Mouse (Mus musculus): ENCODE results near the gene Cdkn1a. TPM values are rescaled to one million over a fixed set of nuclear protein-coding genes. Genes with fewer than 3 reads are reported as not detected.
"Not testable (repeated sequence)": the region's sequence is repeated elsewhere in the genome, so short reads cannot be mapped to it uniquely, and the experiment has no call there.

Gene Cdkn1a
- 37.4 and 45.6 TPM in 2 replicates for polyA plus RNA-seq (2014; fragmentation: Nextera tagmentation; extraction: Ambion mirVana)

DNA sequence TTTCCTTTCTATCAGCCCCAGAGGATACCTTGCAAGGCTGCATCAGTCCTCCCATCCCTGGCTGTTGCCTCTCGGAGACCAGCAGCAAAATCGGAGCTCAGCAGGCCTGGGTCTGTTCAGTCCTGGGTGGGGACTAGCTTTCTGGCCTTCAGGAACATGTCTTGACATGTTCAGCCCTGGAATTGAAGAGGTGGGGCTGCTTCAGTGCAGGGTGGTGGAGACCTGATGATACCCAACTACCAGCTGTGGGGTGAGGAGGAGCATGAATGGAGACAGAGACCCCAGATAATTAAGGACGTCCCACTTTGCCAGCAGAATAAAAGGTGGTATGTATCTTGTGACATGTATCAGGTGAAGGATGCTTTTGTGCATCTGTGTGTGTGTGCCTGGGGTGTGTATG lies at the start of gene Cdkn1a:
Cdkn1a (plus strand) TSS at position 201 of the 400 bp plus-strand sequence.
- no peak within 1 kb of the TSS for H3K9ac ChIP-seq (ENCODE audit: low read depth, low read length)
- peaks cover 13% of the 10 kb centered on the region; the same call in 1 of the 2 replicates for H3K4me1 ChIP-seq (ENCODE audit: control insufficient read depth, insufficient read depth, low read length)
- H3K27ac ChIP-seq (ENCODE audit: low read depth, low read length), result no peak within 1 kb of the TSS
- ATAC-seq (ENCODE audit: low FRiP score, low TSS enrichment), result no peak
- H3K36me3 ChIP-seq (ENCODE audit: control insufficient read depth, insufficient read depth, low read length), result no peaks in the 10 kb centered on the region
- 77% methylated on average over 3 of the region's 3 CpGs for WGBS
- H3K9me3 ChIP-seq (ENCODE audit: control insufficient read depth, low read length), result no peaks in the 10 kb centered on the region
- H3K4me3 ChIP-seq (ENCODE audit: low read length), result no peak within 1 kb of the TSS
- H3K27me3 ChIP-seq (ENCODE audit: control insufficient read depth, insufficient read depth, low read length), result peaks cover 7% of the 10 kb centered on the region; the same call in 1 of the 2 replicates
- no peak within 1 kb of the TSS for H3K4me2 ChIP-seq (replicated peaks; ENCODE audit: low read depth, low read length)

DNA sequence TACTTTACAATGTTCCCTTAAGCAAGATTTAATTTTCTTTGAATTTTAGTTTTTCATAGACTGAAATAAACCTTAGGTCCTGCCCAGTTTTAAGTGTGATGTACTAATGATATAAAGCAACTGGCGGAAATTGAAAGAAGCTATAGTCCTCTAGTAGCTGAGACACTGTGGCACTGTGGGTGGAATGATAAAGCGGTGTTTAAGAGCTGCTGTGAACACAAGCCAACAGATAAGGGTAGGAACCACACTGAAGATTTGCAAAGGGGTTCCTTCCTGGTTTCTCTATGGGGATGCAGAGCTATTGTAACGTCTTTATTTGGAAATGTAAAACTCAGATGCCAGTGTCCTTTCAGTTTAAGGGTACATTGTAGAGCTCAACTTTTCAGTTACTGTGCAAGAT lies 49.1 kb upstream of the Cdkn1a start:
- peaks cover 93% of the 10 kb centered on the region for H3K36me3 ChIP-seq (ENCODE audit: control insufficient read depth, insufficient read depth, low read length)
- H3K27me3 ChIP-seq (ENCODE audit: control insufficient read depth, insufficient read depth, low read length); H3K9ac ChIP-seq (ENCODE audit: low read depth, low read length); H3K4me1 ChIP-seq (ENCODE audit: control insufficient read depth, insufficient read depth, low read length); H3K4me3 ChIP-seq (ENCODE audit: low read length); H3K27ac ChIP-seq (ENCODE audit: low read depth, low read length); H3K4me2 ChIP-seq (replicated peaks; ENCODE audit: low read depth, low read length); ATAC-seq (ENCODE audit: low FRiP score, low TSS enrichment); H3K9me3 ChIP-seq (ENCODE audit: control insufficient read depth, low read length): not testable (repeated sequence)
- 94% methylated on average over 3 of the region's 3 CpGs for WGBS

DNA sequence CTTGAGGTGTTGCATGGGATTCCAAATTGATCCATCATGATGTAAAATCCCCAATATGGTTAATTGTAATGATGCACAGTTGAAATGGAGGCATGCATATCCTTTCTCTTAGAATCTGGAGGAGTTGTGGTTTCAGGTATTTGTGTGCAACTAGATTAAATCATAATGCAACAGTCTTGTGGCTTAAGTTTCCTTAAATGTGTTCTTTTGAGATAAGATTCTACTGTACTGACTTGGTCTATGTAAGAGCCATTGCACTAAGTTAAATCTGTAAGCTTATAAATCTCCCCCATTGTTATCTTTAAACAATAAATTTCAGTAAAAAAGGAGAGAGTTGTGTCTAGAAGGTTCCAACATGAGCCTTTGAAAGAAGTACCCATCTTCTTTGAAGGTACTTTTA lies 48.2 kb upstream of the Cdkn1a start:
- no peak overlapping the region for H3K27ac ChIP-seq (ENCODE audit: low read depth, low read length)
- H3K36me3 ChIP-seq (ENCODE audit: control insufficient read depth, insufficient read depth, low read length), result peaks cover 88% of the 10 kb centered on the region
- H3K4me2 ChIP-seq (replicated peaks; ENCODE audit: low read depth, low read length), result no peak overlapping the region
- H3K9ac ChIP-seq (ENCODE audit: low read depth, low read length), result no peak overlapping the region
- no peaks in the 10 kb centered on the region for H3K9me3 ChIP-seq (ENCODE audit: control insufficient read depth, low read length)
- no peak overlapping the region for H3K4me3 ChIP-seq (ENCODE audit: low read length)
- H3K4me1 ChIP-seq (ENCODE audit: control insufficient read depth, insufficient read depth, low read length), result no peaks in the 10 kb centered on the region
- H3K27me3 ChIP-seq (ENCODE audit: control insufficient read depth, insufficient read depth, low read length), result no peaks in the 10 kb centered on the region
- ATAC-seq (ENCODE audit: low FRiP score, low TSS enrichment), result no peak

DNA sequence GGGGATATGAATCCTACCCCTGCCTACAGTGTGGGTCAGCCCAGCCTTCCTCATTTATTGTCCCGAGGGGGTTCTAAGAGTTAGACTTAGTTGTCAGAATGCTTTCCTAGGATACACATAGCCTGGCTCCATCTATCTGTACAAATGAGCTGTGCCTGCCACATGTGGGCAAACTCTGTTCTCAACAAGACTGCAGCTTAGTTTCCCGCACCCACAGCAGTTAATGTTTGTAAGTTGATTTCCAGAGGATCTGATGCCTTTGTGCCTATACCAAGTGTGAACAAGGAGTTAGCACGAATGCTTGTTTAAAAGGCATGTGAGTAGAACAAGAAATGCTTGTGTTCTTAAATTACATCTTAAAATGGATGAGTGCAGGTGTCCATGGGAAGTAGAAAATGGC lies 47.2 kb upstream of the Cdkn1a start:
- H3K27ac ChIP-seq (ENCODE audit: low read depth, low read length), result no peak overlapping the region

DNA sequence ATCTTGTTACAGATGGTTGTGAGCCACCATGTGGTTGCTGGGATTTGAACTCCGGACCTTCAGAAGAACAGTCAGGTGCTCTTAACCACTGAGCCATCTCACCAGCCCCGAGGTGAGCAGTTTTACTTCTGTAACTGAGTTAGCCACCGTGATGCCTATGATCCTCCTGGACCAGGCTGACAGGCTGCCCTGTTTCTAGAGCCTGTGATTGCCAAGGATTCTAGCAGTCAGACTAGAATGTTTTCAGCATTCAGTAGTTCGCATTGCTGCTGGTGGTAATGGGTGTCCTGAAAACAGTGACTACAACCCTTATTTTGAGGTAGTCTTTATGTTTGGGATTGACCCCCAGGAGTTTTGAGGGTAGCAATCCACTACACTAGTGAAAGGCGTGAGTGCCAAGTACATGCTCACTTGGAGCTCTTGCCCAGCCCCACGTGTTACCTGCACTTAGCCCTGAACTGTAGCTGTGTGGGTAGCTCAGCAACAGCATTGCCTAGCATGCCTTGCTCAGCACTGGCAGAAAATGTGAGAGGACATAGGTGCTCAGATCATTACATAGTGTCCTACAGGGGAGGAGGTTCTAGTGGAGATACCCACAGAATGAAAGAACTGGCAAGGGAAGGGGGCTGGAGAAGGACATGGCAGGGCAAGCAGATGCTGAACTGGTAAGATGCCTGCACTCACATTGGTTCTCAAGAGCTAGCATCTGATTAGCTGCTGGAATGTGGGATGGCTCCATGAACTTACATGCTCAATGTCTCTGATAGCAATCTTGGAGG lies 46.4 kb upstream of the Cdkn1a start:
- H3K9ac ChIP-seq (ENCODE audit: low read depth, low read length), result no peak overlapping the region
- no peak for ATAC-seq (ENCODE audit: low FRiP score, low TSS enrichment)
- H3K27ac ChIP-seq (ENCODE audit: low read depth, low read length), result no peak overlapping the region
- no peak overlapping the region for H3K4me3 ChIP-seq (ENCODE audit: low read length)
- H3K27me3 ChIP-seq (ENCODE audit: control insufficient read depth, insufficient read depth, low read length), result no peaks in the 10 kb centered on the region
- WGBS, result 87% methylated on average over 6 of the region's 6 CpGs
- H3K9me3 ChIP-seq (ENCODE audit: control insufficient read depth, low read length), result no peaks in the 10 kb centered on the region
- H3K4me2 ChIP-seq (replicated peaks; ENCODE audit: low read depth, low read length), result no peak overlapping the region
- no peaks in the 10 kb centered on the region for H3K4me1 ChIP-seq (ENCODE audit: control insufficient read depth, insufficient read depth, low read length)
- peaks cover 73% of the 10 kb centered on the region for H3K36me3 ChIP-seq (ENCODE audit: control insufficient read depth, insufficient read depth, low read length)

More for the DNA sequence above, 47.2 kb upstream of the Cdkn1a start:
- Histone ChIP-seq H3K4me2 (replicated peaks; ENCODE audit: low read depth, low read length) (no peak overlapping the region), H3K27me3 (ENCODE audit: control insufficient read depth, insufficient read depth, low read length) (no peaks in the 10 kb centered on the region), H3K9ac (ENCODE audit: low read depth, low read length) (no peak overlapping the region), H3K4me1 (ENCODE audit: control insufficient read depth, insufficient read depth, low read length) (no peaks in the 10 kb centered on the region), H3K9me3 (ENCODE audit: control insufficient read depth, low read length) (no peaks in the 10 kb centered on the region), H3K36me3 (ENCODE audit: control insufficient read depth, insufficient read depth, low read length) (peaks cover 81% of the 10 kb centered on the region), H3K4me3 (ENCODE audit: low read length) (no peak overlapping the region)
- no peak for ATAC-seq (ENCODE audit: low FRiP score, low TSS enrichment)
- WGBS, result 90% methylated on average over 3 of the region's 3 CpGs

DNA sequence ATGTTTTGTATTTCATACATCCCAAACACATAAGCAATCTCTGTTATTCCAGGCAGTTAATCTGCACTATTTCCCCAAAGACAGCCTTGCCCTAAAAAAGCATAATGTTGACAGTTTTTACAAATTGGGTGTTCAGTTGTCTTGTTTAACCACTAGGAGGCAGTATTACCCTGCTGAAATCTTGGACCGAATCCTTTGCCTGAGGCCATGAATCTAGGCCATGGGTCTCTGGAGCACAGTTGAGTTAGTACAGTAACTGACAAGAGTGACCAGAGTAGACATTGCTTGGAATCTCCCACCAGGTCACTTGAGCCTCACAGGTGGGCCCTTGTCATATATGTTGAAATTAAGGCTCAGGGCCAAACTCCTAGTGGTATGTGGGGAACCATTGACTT lies 45.9 kb upstream of the Cdkn1a start:
- no peak overlapping the region for H3K4me3 ChIP-seq (ENCODE audit: low read length)
- no peaks in the 10 kb centered on the region for H3K4me1 ChIP-seq (ENCODE audit: control insufficient read depth, insufficient read depth, low read length)
- H3K4me2 ChIP-seq (replicated peaks; ENCODE audit: low read depth, low read length), result no peak overlapping the region
- H3K27ac ChIP-seq (ENCODE audit: low read depth, low read length), result no peak overlapping the region
- H3K27me3 ChIP-seq (ENCODE audit: control insufficient read depth, insufficient read depth, low read length), result no peaks in the 10 kb centered on the region
- no peak for ATAC-seq (ENCODE audit: low FRiP score, low TSS enrichment)
- no peak overlapping the region for H3K9ac ChIP-seq (ENCODE audit: low read depth, low read length)
- 82% methylated on average over 1 of the region's 1 CpGs for WGBS
- H3K36me3 ChIP-seq (ENCODE audit: control insufficient read depth, insufficient read depth, low read length), result peaks cover 67% of the 10 kb centered on the region
- H3K9me3 ChIP-seq (ENCODE audit: control insufficient read depth, low read length), result no peaks in the 10 kb centered on the region

DNA sequence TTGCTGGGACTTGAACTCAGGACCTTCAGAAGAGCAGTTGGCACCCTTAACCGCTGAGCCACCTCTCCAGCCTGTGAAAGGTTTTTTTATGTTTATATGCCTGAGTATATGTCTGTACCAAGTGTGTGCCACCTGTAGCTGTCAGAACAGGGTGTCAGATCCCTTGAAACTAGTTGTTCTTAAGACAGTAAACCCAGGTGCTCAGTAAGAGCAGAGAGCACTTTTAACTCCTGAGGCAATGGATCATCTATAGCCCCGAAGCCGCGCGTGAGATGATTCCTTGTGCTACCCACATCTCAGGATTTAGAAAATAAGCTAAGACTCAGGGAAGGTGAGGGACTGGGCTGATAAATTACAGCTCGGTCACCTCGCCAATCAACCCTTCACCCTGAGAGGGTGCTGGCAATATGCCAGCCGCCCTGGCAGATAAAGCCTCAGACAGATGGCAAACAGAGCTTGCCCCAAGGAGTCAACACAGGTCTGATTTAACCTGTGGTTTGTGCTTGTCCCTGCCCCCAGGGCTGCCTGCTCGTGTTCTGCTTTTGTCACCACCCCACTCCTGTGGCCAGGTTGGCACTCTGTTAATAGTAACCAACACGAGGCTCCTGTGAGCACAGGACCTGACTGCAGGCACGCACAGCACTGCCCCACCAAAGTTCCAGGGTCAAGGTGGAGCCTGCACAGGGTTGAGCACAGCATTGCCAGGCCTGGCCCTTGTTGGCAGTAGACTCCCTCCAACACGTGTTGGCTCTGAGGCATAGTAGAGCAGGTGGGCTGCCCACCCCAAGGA lies 44.8 kb upstream of the Cdkn1a start:
- Histone ChIP-seq H3K9me3 (ENCODE audit: control insufficient read depth, low read length) (no peaks in the 10 kb centered on the region), H3K36me3 (ENCODE audit: control insufficient read depth, insufficient read depth, low read length) (peaks cover 57% of the 10 kb centered on the region), H3K9ac (ENCODE audit: low read depth, low read length) (no peak overlapping the region), H3K4me3 (ENCODE audit: low read length) (no peak overlapping the region), H3K4me1 (ENCODE audit: control insufficient read depth, insufficient read depth, low read length) (peaks cover 9% of the 10 kb centered on the region; the same call in 1 of the 2 replicates), H3K4me2 (replicated peaks; ENCODE audit: low read depth, low read length) (no peak overlapping the region), H3K27ac (ENCODE audit: low read depth, low read length) (no peak overlapping the region; the same call in 1 of the 2 replicates), H3K27me3 (ENCODE audit: control insufficient read depth, insufficient read depth, low read length) (no peaks in the 10 kb centered on the region)
- WGBS, result 69% methylated on average over 12 of the region's 12 CpGs
- peak; percentile 24 for ATAC-seq (ENCODE audit: low FRiP score, low TSS enrichment)

DNA sequence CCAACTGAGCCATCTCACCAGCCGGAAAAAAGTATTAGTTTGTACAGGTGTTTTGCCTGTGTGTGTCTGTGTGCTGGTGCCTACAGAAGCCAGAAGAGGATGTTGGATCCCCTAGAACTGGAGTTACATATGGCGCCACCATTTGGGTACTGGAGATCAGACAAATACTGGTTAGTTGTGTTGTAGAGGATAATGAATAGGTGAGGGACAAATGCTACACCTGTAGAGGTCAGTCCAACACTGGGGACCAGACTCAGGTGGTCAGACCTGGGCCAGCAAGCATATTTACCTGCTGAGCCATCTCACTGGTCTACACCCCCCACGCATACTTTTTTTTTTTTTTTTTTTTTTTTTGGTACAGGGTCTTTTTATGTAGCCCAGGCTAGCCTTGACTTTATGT lies 43.9 kb upstream of the Cdkn1a start:
- H3K4me1 ChIP-seq (ENCODE audit: control insufficient read depth, insufficient read depth, low read length), result peaks cover 9% of the 10 kb centered on the region; the same call in 1 of the 2 replicates
- H3K36me3 ChIP-seq (ENCODE audit: control insufficient read depth, insufficient read depth, low read length), result peaks cover 51% of the 10 kb centered on the region
- WGBS, result 95% methylated on average over 3 of the region's 3 CpGs
- no peak overlapping the region for H3K9ac ChIP-seq (ENCODE audit: low read depth, low read length)
- no peak overlapping the region for H3K27ac ChIP-seq (ENCODE audit: low read depth, low read length)
- no peaks in the 10 kb centered on the region for H3K9me3 ChIP-seq (ENCODE audit: control insufficient read depth, low read length)
- H3K4me3 ChIP-seq (ENCODE audit: low read length), result no peak overlapping the region
- H3K4me2 ChIP-seq (replicated peaks; ENCODE audit: low read depth, low read length), result no peak overlapping the region
- no peak for ATAC-seq (ENCODE audit: low FRiP score, low TSS enrichment)
- no peaks in the 10 kb centered on the region for H3K27me3 ChIP-seq (ENCODE audit: control insufficient read depth, insufficient read depth, low read length)

Measured in kidney, embryonic 14.5 days (tissue).